ENCODE assay signal across 23 mouse cellular contexts in genomic region chr5:23756368-23756767, GRCm38 (mm10). TPM values are rescaled to one million over a fixed set of nuclear protein-coding genes. Genes with fewer than 3 reads are reported as not detected.
DNase-seq lines count a peak whose midpoint lies in the region; ATAC-seq and TF ChIP-seq lines count a peak whose summit lies in the region.
"Had no signal": no experiment of that assay in that cellular context is flagged by ENCODE, and none has a peak within 500 bp of the region (broad histone marks: within the 10 kb centered on the region; RNA-seq: fewer than 3 reads in every experiment).

No protein-coding gene starts in this region.

- no peak for ATAC-seq in hindbrain, embryonic 13.5 days (ENCODE audit: low FRiP score)
- ATAC-seq: intestine, embryonic 15.5 days; liver, embryonic 12.5 days had no signal

- TF ChIP-seq RAD21 in CH12.LX (IDR thresholded peaks at IDR 0.05; ENCODE audit: low read depth, low read length): no peak

- no peak for DNase-seq in layer of hippocampus, adult 2 months (ENCODE audit: low spot score in 2 of 2)
- DNase-seq in layer of hippocampus, postnatal 10 days (ENCODE audit: low spot score in 2 of 2): no peak
- no peak for DNase-seq in CH12.LX (ENCODE audit: extremely low read depth)
- peak; percentile 72 for DNase-seq in ZHBTc4 (ENCODE audit: low read depth, low spot score)
- DNase-seq in yolk sac, embryonic 10.5 days (ENCODE audit: low spot score): no peak
- DNase-seq: adrenal gland, postnatal 14 days; cerebellum, adult 2 months; cerebellum, postnatal 25 days; kidney, adult 8-10 months; kidney, postnatal 10 days; right cerebral cortex, postnatal 14 days had no signal

- over 99% methylated on average over 4 of the region's 4 CpGs for WGBS in hindbrain, embryonic 13.5 days

- H3K27ac ChIP-seq in layer of hippocampus, adult 2 months: no peak overlapping the region
- H3K27ac ChIP-seq in CH12.LX (ENCODE audit: insufficient read depth, low read depth) (no peak overlapping the region), ES-Bruce4 (ENCODE audit: insufficient read depth, low read length) (no peak overlapping the region)
- H3K27ac ChIP-seq in hindbrain, embryonic 13.5 days: no peak overlapping the region
- H3K27ac ChIP-seq: embryonic facial prominence, embryonic 12.5 days; forebrain, embryonic 12.5 days; hindbrain, embryonic 15.5 days; intestine, embryonic 15.5 days; limb, embryonic 12.5 days; liver, embryonic 12.5 days; lung, embryonic 15.5 days; macrophage had no signal

- H3K36me3 ChIP-seq in CH12.LX (replicated peaks in 1 of 2; ENCODE audit: control insufficient read depth in 1 of 2, insufficient read depth in 1 of 2, low read length in 1 of 2): peaks cover 51 to 85% of the 10 kb centered on the region in 2 experiments
- peaks cover 43% of the 10 kb centered on the region for H3K36me3 ChIP-seq in ES-Bruce4 (ENCODE audit: control insufficient read depth, insufficient read depth, low read length, poor library complexity, severe bottlenecking)
- peaks cover 32% of the 10 kb centered on the region for H3K36me3 ChIP-seq in hindbrain, embryonic 13.5 days

- no peak overlapping the region for H3K9ac ChIP-seq in CH12.LX (ENCODE audit: insufficient read depth, low read depth)
- no peak overlapping the region for H3K9ac ChIP-seq in ES-Bruce4 (ENCODE audit: low read depth, poor library complexity, severe bottlenecking)
- H3K9ac ChIP-seq in hindbrain, embryonic 13.5 days: no peak overlapping the region
- H3K9ac ChIP-seq: embryonic facial prominence, embryonic 12.5 days; forebrain, embryonic 12.5 days; hindbrain, embryonic 15.5 days; intestine, embryonic 15.5 days; limb, embryonic 12.5 days; liver, embryonic 12.5 days; lung, embryonic 15.5 days had no signal

- no peak overlapping the region for H3K4me2 ChIP-seq in CH12.LX (ENCODE audit: insufficient read depth, low read depth, poor library complexity, severe bottlenecking)
- no peak overlapping the region for H3K4me2 ChIP-seq in hindbrain, embryonic 13.5 days
- H3K4me2 ChIP-seq: embryonic facial prominence, embryonic 12.5 days; forebrain, embryonic 12.5 days; heart, embryonic 11.5 days; hindbrain, embryonic 15.5 days; intestine, embryonic 15.5 days; limb, embryonic 12.5 days; liver, embryonic 12.5 days; lung, embryonic 15.5 days; midbrain, embryonic 11.5 days had no signal

- H3K4me1 ChIP-seq in CH12.LX (ENCODE audit: control insufficient read depth in 1 of 2, insufficient read depth in 2 of 2) (peaks cover 0 to 2% of the 10 kb centered on the region in 2 experiments; a peak in 2 of 4 replicates), ES-Bruce4 (ENCODE audit: control insufficient read depth, insufficient read depth, low read length) (no peaks in the 10 kb centered on the region)
- H3K4me1 ChIP-seq in hindbrain, embryonic 13.5 days (replicated peaks): no peaks in the 10 kb centered on the region
- H3K4me1 ChIP-seq: embryonic facial prominence, embryonic 12.5 days; forebrain, embryonic 12.5 days; hindbrain, embryonic 15.5 days; intestine, embryonic 15.5 days; limb, embryonic 12.5 days; liver, embryonic 12.5 days; lung, embryonic 15.5 days had no signal

- TF ChIP-seq POLR2A in CH12.LX (IDR thresholded peaks at IDR 0.05; ENCODE audit: low read depth, low read length) (no peak), ES-Bruce4 (IDR thresholded peaks at IDR 0.05; ENCODE audit: insufficient read depth, low read length) (no peak)

- peaks cover 2% of the 10 kb centered on the region for H3K9me3 ChIP-seq in CH12.LX (replicated peaks; ENCODE audit: low read length)
- H3K9me3 ChIP-seq in ES-Bruce4 (replicated peaks; ENCODE audit: control insufficient read depth, insufficient read depth, low read length, poor library complexity, severe bottlenecking): no peaks in the 10 kb centered on the region; the same call in none of the 2 replicates
- no peaks in the 10 kb centered on the region for H3K9me3 ChIP-seq in hindbrain, embryonic 13.5 days
- H3K9me3 ChIP-seq: embryonic facial prominence, embryonic 12.5 days; forebrain, embryonic 12.5 days; hindbrain, embryonic 15.5 days; intestine, embryonic 15.5 days; limb, embryonic 12.5 days; liver, embryonic 12.5 days; lung, embryonic 15.5 days had no signal

- in situ Hi-C loops in CH12.LX (cut with MboI; ENCODE audit: low pct_ligation_motif_present, low pct_unique_long_range_greater_than_20kb, low sequenced_read_pairs): loop anchor here (25.0 kb wide), 1 partner anchor 369 kb away; no protein-coding TSS in a partner anchor

- no peaks in the 10 kb centered on the region for H3K79me2 ChIP-seq in CH12.LX (replicated peaks; ENCODE audit: control insufficient read depth, extremely low read depth, insufficient read depth, poor library complexity, severe bottlenecking)

- TF ChIP-seq EP300 in CH12.LX (IDR thresholded peaks at IDR 0.05; ENCODE audit: low read length) (no peak), ES-Bruce4 (IDR thresholded peaks at IDR 0.05; ENCODE audit: insufficient read depth, low read depth, low read length) (no peak)

- H3K27me3 ChIP-seq in CH12.LX (replicated peaks) (no peaks in the 10 kb centered on the region), ES-Bruce4 (ENCODE audit: control insufficient read depth, insufficient read depth, low read length, poor library complexity, severe bottlenecking) (no peaks in the 10 kb centered on the region)
- no peaks in the 10 kb centered on the region for H3K27me3 ChIP-seq in hindbrain, embryonic 13.5 days
- H3K27me3 ChIP-seq: embryonic facial prominence, embryonic 12.5 days; forebrain, embryonic 12.5 days; hindbrain, embryonic 15.5 days; intestine, embryonic 15.5 days; limb, embryonic 12.5 days; liver, embryonic 12.5 days; lung, embryonic 15.5 days had no signal

- dilution Hi-C loops in CH12.LX (cut with MboI; ENCODE audit: extremely low pct_ligation_motif_present, extremely low pct_unique_long_range_greater_than_20kb, low sequenced_read_pairs): no loop called here

- TF ChIP-seq CTCF in layer of hippocampus, adult 2 months (conservative IDR thresholded peaks at IDR 0.05): peak; percentile 48
- TF ChIP-seq CTCF in CH12.LX (conservative IDR thresholded peaks at IDR 0.05 in 1 of 2, IDR thresholded peaks at IDR 0.05 in 1 of 2; ENCODE audit: low read depth in 2 of 2, low read length in 2 of 2) (peak; percentile 16 to 32; a peak in 1 of 4 replicates), ES-Bruce4 (IDR thresholded peaks at IDR 0.05; ENCODE audit: low read depth, low read length) (peak; percentile 31)

- no peak overlapping the region for H3K4me3 ChIP-seq in layer of hippocampus, adult 2 months
- H3K4me3 ChIP-seq in CH12.LX (replicated peaks in 1 of 3; ENCODE audit: low read depth in 2 of 3, low read length in 2 of 3, poor library complexity in 1 of 3): no peak overlapping the region
- no peak overlapping the region for H3K4me3 ChIP-seq in ES-Bruce4 (ENCODE audit: low read depth, low read length)
- H3K4me3 ChIP-seq in hindbrain, embryonic 13.5 days: no peak overlapping the region
- H3K4me3 ChIP-seq: embryonic facial prominence, embryonic 12.5 days; forebrain, embryonic 12.5 days; hindbrain, embryonic 15.5 days; intestine, embryonic 15.5 days; limb, embryonic 12.5 days; liver, embryonic 12.5 days; lung, embryonic 15.5 days had no signal

TF ChIP-seq in CH12.LX, 34 proteins besides CTCF, POLR2A, EP300 and RAD21:
- TF ChIP-seq ZKSCAN1 (IDR thresholded peaks at IDR 0.05; ENCODE audit: borderline replicate concordance, low read depth, low read length) (no peak), SMC3 (IDR thresholded peaks at IDR 0.05; ENCODE audit: low read depth, low read length) (no peak), JUND (conservative IDR thresholded peaks at IDR 0.05; ENCODE audit: low read depth, low read length) (no peak), MEF2A (IDR thresholded peaks at IDR 0.05; ENCODE audit: borderline replicate concordance, low read depth, low read length) (no peak), USF1 (IDR thresholded peaks at IDR 0.05; ENCODE audit: low read depth, low read length) (no peak), MYC (IDR thresholded peaks at IDR 0.05; ENCODE audit: low read depth, low read length) (no peak), MAX (IDR thresholded peaks at IDR 0.05; ENCODE audit: low read length) (no peak), CHD2 (IDR thresholded peaks at IDR 0.05; ENCODE audit: low read length) (no peak), PAX5 (IDR thresholded peaks at IDR 0.05; ENCODE audit: low read length) (no peak), NRF1 (IDR thresholded peaks at IDR 0.05; ENCODE audit: low read depth, low read length) (no peak), HCFC1 (IDR thresholded peaks at IDR 0.05; ENCODE audit: low read depth, low read length) (no peak), TCF12 (IDR thresholded peaks at IDR 0.05; ENCODE audit: low read depth, low read length) (no peak), ETS1 (conservative IDR thresholded peaks at IDR 0.05; ENCODE audit: low read depth, low read length) (no peak), GABPA (IDR thresholded peaks at IDR 0.05; ENCODE audit: insufficient replicate concordance, low read depth, low read length) (no peak)

RNA-seq across cellular contexts. Expression of gene Pus7, which starts 27.1 kb away (rescaled TPM):
- total RNA-seq in layer of hippocampus, adult 2 months (2021): 10 to 100 TPM; 14.6 to 17.7 TPM
- 10 to 100 TPM; 19.7 to 20.7 TPM for total RNA-seq in layer of hippocampus, postnatal 10 days (2021)
- 35.3 and 47.2 TPM in 2 replicates for total RNA-seq in CH12.LX (2012; rRNA removed)
- 62.9 and 66.9 TPM in 2 replicates for total RNA-seq in CH12.LX (2014; rRNA removed)
- polyA plus RNA-seq in CH12.LX (2012; ENCODE audit: insufficient read length, low read depth): 61.9 and 74.7 TPM in 2 replicates
- 62.2 and 68.6 TPM in 2 replicates for polyA plus RNA-seq in ES-Bruce4 (2011; ENCODE audit: insufficient read depth, insufficient read length, low read depth, missing spikeins)
- polyA plus RNA-seq in hindbrain, embryonic 13.5 days (2015; fragmentation: Nextera tagmentation; extraction: Ambion mirVana): 15.8 and 16.2 TPM in 2 replicates

RNA-seq across cellular contexts. Expression of gene Rint1, which starts 31.1 kb away (rescaled TPM):
- total RNA-seq in layer of hippocampus, adult 2 months (2021): 10 to 100 TPM; 21.0 to 22.9 TPM
- 10 to 100 TPM; 19.0 to 24.0 TPM for total RNA-seq in layer of hippocampus, postnatal 10 days (2021)
- total RNA-seq in CH12.LX (2012; rRNA removed) (16.2 and 18.2 TPM in 2 replicates), CH12.LX (2014; rRNA removed) (17.6 and 19.5 TPM in 2 replicates)
- polyA plus RNA-seq in CH12.LX (2012; ENCODE audit: insufficient read length, low read depth) (14.7 and 15.6 TPM in 2 replicates), ES-Bruce4 (2011; ENCODE audit: insufficient read depth, insufficient read length, low read depth, missing spikeins) (29.6 and 33.2 TPM in 2 replicates)
- polyA plus RNA-seq in hindbrain, embryonic 13.5 days (2015; fragmentation: Nextera tagmentation; extraction: Ambion mirVana): 33.5 and 37.8 TPM in 2 replicates
